Mouse (Mus musculus) liver, postnatal 0 days (tissue): ENCODE results near the gene Idi2.
"Not testable (repeated sequence)": the region's sequence is repeated elsewhere in the genome, so short reads cannot be mapped to it uniquely, and the experiment has no call there.

Experiments used
- CTCF ChIP-seq: sonication (generic); IDR thresholded peaks from 2 replicates; pipeline ENCODE4 v1.5.1; 2016; ENCODE audit warnings: antibody characterized with exemption, low read depth
- EP300 ChIP-seq: IDR thresholded peaks from 2 replicates; pipeline ENCODE4 v1.6.1; 2016; ENCODE audit warnings: antibody characterized with exemption, low read depth, mild to moderate bottlenecking

GRCm38 (mm10) chr13:8937611-8938140 lies 15.0 kb upstream of the Idi2 start:
- not testable (repeated sequence) for TF ChIP-seq CTCF, EP300
